Mouse (Mus musculus) ovary, adult 10 weeks (tissue): ENCODE results near the gene Gm14698. TPM values are rescaled to one million over a fixed set of nuclear protein-coding genes. Genes with fewer than 3 reads are reported as not detected.

ENCODE experiments used
- polyA plus RNA-seq: library from polyadenylated mRNA; stranded (reverse); fragments of 350-450 nt; fragmentation: Illumina TruSeq; extraction: RNeasy Lipid Tissue Mini Kit (QIAGEN cat#74804); gene quantifications from one replicate; pipeline ENCODE4 v1.2.3, GENCODE M21; 2014

The Gm14698 gene
- polyA plus RNA-seq: 1.3 TPM

DNA sequence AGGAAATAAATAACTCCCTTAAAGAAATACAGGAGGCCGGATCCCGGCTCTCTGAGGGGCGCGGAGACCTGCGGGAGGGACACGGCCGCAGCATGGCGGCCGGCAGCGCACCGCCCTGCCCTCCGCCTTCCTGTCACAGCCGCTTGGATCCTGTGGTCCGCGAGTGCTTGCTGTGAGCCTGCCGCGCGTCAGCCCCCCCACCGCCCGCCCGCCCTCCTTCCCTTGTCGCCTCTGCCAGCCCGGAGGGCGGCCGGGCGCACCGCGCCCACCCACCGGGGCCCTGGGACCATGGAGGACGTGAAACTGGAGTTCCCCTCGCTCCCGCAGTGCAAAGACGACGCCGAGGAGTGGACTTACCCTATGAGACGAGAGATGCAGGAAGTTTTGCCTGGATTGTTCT is at the start of gene Gm14698:
Gene Gm14698, plus strand, starts transcription at position 35 of the 400 bp plus-strand sequence.

Other genes with a start within 250 kb of the Gm14698 start
- gene Fmr1, start 142.6 kb upstream of the Gm14698 start, polyA plus RNA-seq: 230 TPM
- gene Fmr1nb, start 59.3 kb upstream of the Gm14698 start, polyA plus RNA-seq: not detected
- gene Gm6812, start 72.0 kb downstream of the Gm14698 start, polyA plus RNA-seq: not detected